Mouse (Mus musculus): ENCODE measurements at regions not wholly inside any gene's neighbourhood (a gene's known extent, or its start where the extent isn't known, plus 50 kb on each side); places are given as distances from the start of the nearest gene placed in this dataset.

DNA sequence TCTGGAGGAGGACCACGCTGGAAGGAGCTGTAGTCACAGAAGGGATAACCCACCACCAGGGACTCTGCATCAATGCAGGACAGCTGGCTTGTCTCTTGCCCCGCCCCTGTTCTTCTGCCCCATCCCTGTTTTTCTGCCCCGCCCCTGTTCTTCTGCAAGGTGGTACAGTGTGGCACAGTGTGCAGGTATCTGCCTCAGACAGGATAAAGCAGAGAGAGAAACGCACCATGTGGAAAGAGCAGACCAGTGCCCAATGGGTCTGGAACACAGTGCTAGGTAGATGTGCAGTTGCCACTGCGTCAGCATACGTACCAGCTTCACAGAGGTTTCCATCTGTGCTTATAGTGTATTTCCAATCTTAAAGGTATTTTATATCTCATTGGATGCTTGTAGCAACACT is 66.2 kb upstream of the Mmp2 start:
- 0 out of 2 replicates have a peak, but pooled peaks cover 4% of the 10 kb centered on the region for H3K4me1 ChIP-seq (replicated peaks; ENCODE audit: control insufficient read depth, insufficient read depth, low read length)
- H3K36me3 ChIP-seq (ENCODE audit: control insufficient read depth, insufficient read depth, low read length), result no peaks in the 10 kb centered on the region
- H3K27me3 ChIP-seq (replicated peaks; ENCODE audit: control insufficient read depth, insufficient read depth, low read length), result no peaks in the 10 kb centered on the region
- ATAC-seq (replicated peaks; ENCODE audit: low FRiP score, low TSS enrichment, low read depth) (no peak), DNase-seq (ENCODE audit: low spot score) (no peak)
- H3K4me3 ChIP-seq (ENCODE audit: low read depth, low read length), result no peak overlapping the region
- H3K9ac ChIP-seq (ENCODE audit: low read length), result no peak overlapping the region
- H3K27ac ChIP-seq (ENCODE audit: low read depth), result no peak overlapping the region
- H3K9me3 ChIP-seq (ENCODE audit: control insufficient read depth, low read length), result no peaks in the 10 kb centered on the region
- H3K4me2 ChIP-seq (ENCODE audit: low read length), result no peak overlapping the region
- WGBS, result 91% methylated on average over 6 of the region's 6 CpGs

DNA sequence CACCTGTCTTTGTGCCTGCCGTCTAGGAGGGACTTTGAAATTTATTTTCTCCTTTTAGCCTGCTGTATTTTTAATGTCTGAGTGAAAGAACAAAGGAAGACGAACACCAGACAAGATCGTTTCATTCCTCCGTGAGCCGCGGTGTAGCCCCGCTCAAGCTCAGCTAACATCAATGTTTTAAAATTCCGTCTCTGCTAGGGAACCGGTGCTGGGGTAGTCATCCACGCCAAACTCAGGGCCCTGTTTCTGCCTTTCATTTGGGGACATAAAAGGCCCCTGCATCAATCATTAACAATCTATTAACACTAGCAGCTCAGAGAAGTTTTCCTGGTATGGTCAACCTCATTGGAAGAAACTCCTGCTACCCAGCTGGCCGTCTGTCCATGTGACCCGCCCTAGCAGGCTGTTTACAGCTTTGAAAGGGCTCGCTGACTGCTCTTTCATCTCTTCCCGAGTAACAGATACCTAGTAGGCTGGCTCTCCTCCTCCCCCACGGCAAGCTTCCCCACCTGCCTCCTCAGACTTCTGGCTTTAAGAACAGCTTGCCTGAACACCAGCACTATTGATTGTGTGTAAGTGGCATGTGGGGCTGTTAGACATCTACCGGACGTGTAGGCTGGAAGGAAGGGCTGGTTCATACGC is 65.0 kb upstream of the Mmp2 start:
- Histone ChIP-seq H3K36me3 (ENCODE audit: control insufficient read depth, insufficient read depth, low read length) (no peaks in the 10 kb centered on the region), H3K27me3 (replicated peaks; ENCODE audit: control insufficient read depth, insufficient read depth, low read length) (no peaks in the 10 kb centered on the region), H3K4me3 (ENCODE audit: low read depth, low read length) (0 out of 2 replicates have a peak overlapping the region, but pooled peaks have one; percentile 4), H3K4me1 (replicated peaks; ENCODE audit: control insufficient read depth, insufficient read depth, low read length) (0 out of 2 replicates have a peak, but pooled peaks cover 4% of the 10 kb centered on the region), H3K9ac (ENCODE audit: low read length) (no peak overlapping the region), H3K4me2 (ENCODE audit: low read length) (peak overlapping the region; percentile 39), H3K27ac (ENCODE audit: low read depth) (no peak overlapping the region), H3K9me3 (ENCODE audit: control insufficient read depth, low read length) (no peaks in the 10 kb centered on the region)
- 0 out of 2 replicates have a peak, but pooled peaks have one; percentile 40 for ATAC-seq (replicated peaks; ENCODE audit: low FRiP score, low TSS enrichment, low read depth)
- 4% methylated on average over 18 of the region's 18 CpGs for WGBS
- peak; percentile 57 for DNase-seq (ENCODE audit: low spot score)

DNA sequence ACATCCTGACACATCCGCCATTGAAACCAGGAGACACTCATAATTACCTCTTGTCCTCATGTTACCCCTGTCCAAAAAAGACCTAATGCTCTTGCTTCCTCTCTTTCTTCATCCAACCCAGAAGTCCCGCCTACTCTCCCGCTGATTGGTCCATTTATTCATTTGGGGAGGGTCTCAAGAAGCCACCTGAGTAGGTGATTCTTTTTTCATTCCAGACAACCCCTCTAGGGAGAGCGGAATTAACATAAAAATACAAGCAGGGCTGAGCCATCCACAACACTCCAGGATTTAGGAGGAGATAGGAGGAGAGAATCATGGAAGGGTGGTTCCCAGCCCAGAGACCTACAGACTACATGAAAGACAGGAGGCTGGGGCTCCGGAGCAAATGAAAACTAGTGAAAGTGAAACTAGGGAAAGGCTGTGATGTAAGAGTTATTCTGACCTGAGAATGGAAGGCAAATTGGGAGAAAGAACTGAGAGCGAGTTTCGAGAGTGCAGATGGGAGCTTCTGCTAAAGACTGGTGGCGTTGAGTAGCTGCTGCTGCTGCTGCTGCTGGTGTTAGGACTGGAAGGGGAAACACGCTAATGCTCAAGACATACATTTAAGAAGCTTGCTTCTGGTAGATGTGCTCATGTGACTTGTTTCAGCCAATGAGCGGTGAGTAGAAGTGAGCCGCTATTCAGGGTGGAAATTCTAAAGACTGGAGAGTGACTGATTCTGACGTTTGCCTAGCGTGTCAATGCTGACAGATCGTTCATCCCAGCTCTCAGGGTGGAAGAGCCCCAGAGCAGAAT is 55.0 kb upstream of the Mmp2 start:
- no peak overlapping the region for H3K27ac ChIP-seq (ENCODE audit: low read depth)
- no peak overlapping the region; the same call in 1 of the 2 replicates for H3K4me2 ChIP-seq (ENCODE audit: low read length)
- no peak overlapping the region for H3K4me3 ChIP-seq (ENCODE audit: low read depth, low read length)
- H3K36me3 ChIP-seq (ENCODE audit: control insufficient read depth, insufficient read depth, low read length), result no peaks in the 10 kb centered on the region
- no peaks in the 10 kb centered on the region for H3K27me3 ChIP-seq (replicated peaks; ENCODE audit: control insufficient read depth, insufficient read depth, low read length)
- no peaks in the 10 kb centered on the region for H3K9me3 ChIP-seq (ENCODE audit: control insufficient read depth, low read length)
- DNase-seq (ENCODE audit: low spot score), result no peak
- WGBS, result 62% methylated on average over 14 of the region's 14 CpGs
- ATAC-seq (replicated peaks; ENCODE audit: low FRiP score, low TSS enrichment, low read depth), result no peak
- H3K4me1 ChIP-seq (replicated peaks; ENCODE audit: control insufficient read depth, insufficient read depth, low read length), result no peaks in the 10 kb centered on the region
- no peak overlapping the region for H3K9ac ChIP-seq (ENCODE audit: low read length)

DNA sequence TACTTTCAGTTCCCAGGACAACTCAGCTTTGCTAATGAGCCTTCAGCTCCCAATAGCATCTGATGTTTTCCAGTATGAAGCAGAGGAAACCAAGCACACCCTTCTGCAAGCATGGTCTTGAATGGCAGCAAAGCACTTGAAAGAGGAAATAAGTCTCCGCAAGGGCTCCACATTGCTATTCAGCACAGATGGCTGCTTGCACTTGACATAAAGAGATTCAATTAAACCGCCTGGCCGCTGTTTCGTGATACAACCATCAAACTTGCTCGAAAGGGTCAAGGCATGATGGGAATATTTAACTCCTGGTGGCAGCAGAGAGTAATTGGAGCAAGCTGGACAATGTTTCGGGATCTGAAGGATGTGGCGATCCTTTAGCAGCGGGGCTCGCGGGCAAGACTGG is 54.3 kb upstream of the Mmp2 start:
- DNase-seq (ENCODE audit: low spot score) (no peak), ATAC-seq (replicated peaks; ENCODE audit: low FRiP score, low TSS enrichment, low read depth) (no peak)
- Histone ChIP-seq H3K4me3 (ENCODE audit: low read depth, low read length) (no peak overlapping the region), H3K4me1 (replicated peaks; ENCODE audit: control insufficient read depth, insufficient read depth, low read length) (no peaks in the 10 kb centered on the region), H3K27me3 (replicated peaks; ENCODE audit: control insufficient read depth, insufficient read depth, low read length) (no peaks in the 10 kb centered on the region), H3K36me3 (ENCODE audit: control insufficient read depth, insufficient read depth, low read length) (no peaks in the 10 kb centered on the region), H3K9ac (ENCODE audit: low read length) (no peak overlapping the region), H3K27ac (ENCODE audit: low read depth) (no peak overlapping the region), H3K4me2 (ENCODE audit: low read length) (no peak overlapping the region), H3K9me3 (ENCODE audit: control insufficient read depth, low read length) (no peaks in the 10 kb centered on the region)
- WGBS, result 83% methylated on average over 10 of the region's 10 CpGs

DNA sequence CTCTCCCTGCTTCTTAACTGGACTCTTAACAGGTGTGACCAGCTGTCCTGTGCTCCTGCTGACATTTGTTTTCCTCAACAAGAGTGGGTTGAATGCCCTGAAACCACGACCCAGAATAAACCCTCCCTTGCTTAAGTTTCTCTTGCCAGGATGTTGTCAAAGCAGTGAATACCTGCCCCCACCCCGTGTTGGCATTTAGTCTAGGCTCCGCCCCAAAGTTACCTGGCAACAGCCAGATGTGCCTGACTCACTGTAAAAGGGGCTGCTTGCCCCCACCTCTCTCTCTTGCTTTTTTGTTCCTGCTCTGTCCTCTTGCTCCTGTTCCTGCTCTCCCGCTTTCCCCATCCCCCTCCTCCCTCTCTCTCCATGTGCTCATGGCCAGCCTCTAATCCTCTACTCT is 51.9 kb upstream of the Mmp2 start:
- no peak for DNase-seq (ENCODE audit: low spot score)
- ATAC-seq (replicated peaks; ENCODE audit: low FRiP score, low TSS enrichment, low read depth), result no peak
- Histone ChIP-seq H3K4me2 (ENCODE audit: low read length) (no peak overlapping the region), H3K36me3 (ENCODE audit: control insufficient read depth, insufficient read depth, low read length) (no peaks in the 10 kb centered on the region), H3K9me3 (ENCODE audit: control insufficient read depth, low read length) (no peaks in the 10 kb centered on the region), H3K9ac (ENCODE audit: low read length) (no peak overlapping the region), H3K4me3 (ENCODE audit: low read depth, low read length) (no peak overlapping the region), H3K27ac (ENCODE audit: low read depth) (no peak overlapping the region), H3K27me3 (replicated peaks; ENCODE audit: control insufficient read depth, insufficient read depth, low read length) (no peaks in the 10 kb centered on the region), H3K4me1 (replicated peaks; ENCODE audit: control insufficient read depth, insufficient read depth, low read length) (no peaks in the 10 kb centered on the region)
- 49% methylated on average over 4 of the region's 4 CpGs for WGBS

DNA sequence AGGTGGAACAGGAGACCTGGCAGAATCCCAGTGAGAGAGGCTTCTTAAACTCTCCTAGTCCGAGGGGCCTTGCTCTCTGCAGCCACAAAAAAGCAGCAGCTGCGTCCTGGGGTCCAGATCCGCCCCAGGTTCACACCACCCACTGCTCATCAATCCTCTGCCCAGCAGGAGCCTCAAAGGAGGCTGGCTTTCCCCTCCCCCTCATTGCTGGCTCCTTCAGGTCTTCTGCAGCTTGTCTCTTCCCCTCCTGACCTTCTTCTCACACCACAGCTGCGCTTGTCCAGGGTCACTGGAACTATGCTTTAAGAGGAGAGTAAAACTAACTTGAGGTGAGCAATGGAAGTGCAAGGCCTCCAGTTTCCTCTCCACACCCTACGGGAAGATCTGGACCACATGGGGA is 50.0 kb upstream of the Mmp2 start:
- Histone ChIP-seq H3K4me1 (replicated peaks; ENCODE audit: control insufficient read depth, insufficient read depth, low read length) (no peaks in the 10 kb centered on the region), H3K9me3 (ENCODE audit: control insufficient read depth, low read length) (no peaks in the 10 kb centered on the region)
- ATAC-seq (replicated peaks; ENCODE audit: low FRiP score, low TSS enrichment, low read depth), result no peak

More for the DNA sequence above, 50.0 kb upstream of the Mmp2 start:
- Histone ChIP-seq H3K27me3 (replicated peaks; ENCODE audit: control insufficient read depth, insufficient read depth, low read length) (no peaks in the 10 kb centered on the region), H3K4me3 (ENCODE audit: low read depth, low read length) (no peak overlapping the region), H3K9ac (ENCODE audit: low read length) (no peak overlapping the region), H3K36me3 (ENCODE audit: control insufficient read depth, insufficient read depth, low read length) (no peaks in the 10 kb centered on the region), H3K4me2 (ENCODE audit: low read length) (no peak overlapping the region), H3K27ac (ENCODE audit: low read depth) (no peak overlapping the region)
- no peak for DNase-seq (ENCODE audit: low spot score)
- 22% methylated on average over 5 of the region's 5 CpGs for WGBS

Measured in intestine, embryonic 14.5 days (tissue).